Mouse (Mus musculus) WW6 (cell line): ENCODE measurements around the gene Hecw1.
"Not testable (repeated sequence)": the region's sequence is repeated elsewhere in the genome, so short reads cannot be mapped to it uniquely, and the experiment has no call there.

Source experiments
- DNase-seq: peaks from one replicate; pipeline ENCODE4 v3.0.0-alpha.2; 2013; ENCODE audit warnings: low read depth, low spot score

Hecw1 gene

GRCm38 (mm10) chr13:14374470-14374869 lies 148.6 kb downstream of the Hecw1 start:
- DNase-seq = no peak

- DNase-seq = no peak
Measured at GRCm38 (mm10) chr13:14365546-14365945, 157.5 kb downstream of the Hecw1 start.

DNA sequence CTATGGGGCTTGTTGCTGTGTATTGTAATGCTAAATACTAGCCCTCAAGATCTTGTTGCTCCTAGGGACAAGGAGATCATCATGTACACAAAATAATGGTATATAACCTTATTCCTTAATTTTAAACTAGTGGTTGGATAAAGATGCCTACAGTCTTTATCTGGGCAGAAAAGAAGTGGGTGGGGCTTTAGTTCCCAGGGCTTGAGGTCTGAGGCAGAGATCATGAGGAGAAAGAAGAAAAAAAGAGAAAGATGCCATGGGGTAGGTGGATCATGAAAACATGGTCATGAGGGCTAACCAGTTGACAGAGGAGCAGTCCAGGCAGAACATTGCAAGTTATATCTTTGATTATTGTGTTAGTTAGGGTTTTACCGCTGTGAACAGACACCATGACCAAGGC lies 195.8 kb downstream of the Hecw1 start:
- no peak for DNase-seq

GRCm38 (mm10) chr13:14306617-14307016 lies 216.4 kb downstream of the Hecw1 start:
- no peak for DNase-seq

GRCm38 (mm10) chr13:14304103-14304502 lies 218.9 kb downstream of the Hecw1 start:
- no peak for DNase-seq

DNA sequence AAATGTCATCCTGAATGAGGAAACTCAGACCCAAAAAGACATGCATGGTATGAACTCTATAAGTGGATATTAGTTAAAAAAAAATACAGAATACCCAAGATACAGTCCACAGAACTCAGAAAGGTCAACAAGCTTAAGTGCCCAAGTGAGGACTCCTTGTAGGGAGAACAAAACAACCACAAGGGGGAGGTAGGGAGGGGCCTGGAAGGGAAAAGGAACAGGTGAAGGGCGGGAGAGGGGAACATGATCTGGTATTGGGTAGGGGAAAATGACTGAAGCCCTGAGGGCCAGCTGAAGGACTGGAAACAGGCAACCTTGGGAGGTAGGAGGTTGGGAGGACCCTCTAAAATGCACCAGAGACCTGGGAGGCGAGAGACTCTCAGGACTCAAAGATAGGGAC lies 220.1 kb downstream of the Hecw1 start:
- DNase-seq = no peak

- peak; percentile 42 for DNase-seq
Measured at GRCm38 (mm10) chr13:14290016-14290415, 233.0 kb downstream of the Hecw1 start.

DNA sequence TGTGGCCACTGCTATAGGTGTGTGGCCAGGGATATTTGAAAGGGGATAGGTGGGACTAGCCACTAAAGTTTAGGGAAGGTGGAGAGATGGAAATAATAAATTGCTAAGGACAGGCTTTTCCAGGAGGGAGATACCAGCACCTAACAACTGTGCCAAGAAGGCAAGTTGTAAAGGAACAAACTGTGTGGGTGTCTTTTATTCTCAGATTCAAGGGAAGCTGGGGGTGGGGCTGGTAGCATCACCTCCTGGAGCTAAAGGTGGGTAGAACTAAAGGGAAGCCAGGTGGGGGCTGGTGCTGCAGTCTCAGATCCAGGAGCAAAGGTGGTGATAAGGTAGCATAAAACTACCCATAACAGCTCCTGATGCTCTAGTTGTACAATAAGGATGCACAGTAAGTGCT lies 251.6 kb downstream of the Hecw1 start:
- no peak for DNase-seq

DNA sequence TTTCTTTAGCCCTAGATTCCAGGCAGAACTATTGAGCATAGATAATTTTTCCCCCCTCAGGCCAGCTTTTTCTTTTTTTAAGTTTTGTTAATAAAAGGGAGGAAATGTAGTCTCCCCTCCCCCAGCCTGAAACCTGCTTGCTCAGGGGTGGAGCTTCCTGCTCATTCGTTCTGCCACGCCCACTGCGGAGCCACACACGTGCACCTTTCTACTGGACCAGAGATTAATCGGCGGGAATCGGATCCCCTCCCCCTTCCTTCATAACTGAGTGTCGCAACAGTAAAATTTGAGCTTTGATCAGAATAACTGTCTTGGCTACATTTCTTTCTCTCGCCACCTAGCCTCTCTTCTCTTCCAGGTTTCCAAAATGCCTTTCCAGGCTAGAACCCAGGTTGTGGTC lies 262.1 kb downstream of the Hecw1 start:
- DNase-seq = not testable (repeated sequence)

GRCm38 (mm10) chr13:14245946-14246345 lies 277.1 kb downstream of the Hecw1 start:
- DNase-seq = no peak

DNA sequence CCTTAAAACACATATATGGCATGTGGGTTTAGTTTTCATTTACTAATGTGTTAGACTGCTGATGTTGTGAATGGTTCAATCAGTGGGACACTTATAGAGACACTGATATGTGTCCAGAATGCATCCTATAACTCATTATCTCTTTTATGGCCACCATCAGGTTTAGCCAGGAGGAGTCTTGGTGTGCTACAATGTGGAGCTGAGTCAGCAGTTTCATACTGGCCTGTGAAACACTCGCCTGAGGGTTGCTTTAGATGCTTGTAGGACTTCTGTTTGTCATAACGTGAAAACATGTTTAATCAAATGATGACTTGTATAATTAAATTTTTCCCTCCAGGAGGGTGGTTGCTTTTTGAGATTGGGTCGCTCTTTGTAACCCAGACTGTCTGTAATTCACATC lies 343.4 kb downstream of the Hecw1 start:
- DNase-seq = no peak

- no peak for DNase-seq
Measured at GRCm38 (mm10) chr13:14177989-14178388, 345.0 kb downstream of the Hecw1 start.
